Mouse (Mus musculus) liver, embryonic 14.5 days (tissue): ENCODE measurements around the gene Mc3r. TPM values are rescaled to one million over a fixed set of nuclear protein-coding genes. Genes with fewer than 3 reads are reported as not detected.
A peak's percentile ranks its signal among the peaks of the same experiment; 100 is the strongest.

Source experiments
- ATAC-seq: fragments of 200-750 bp; cut with Nextera tagmentation; 2 replicates; pipeline ENCODE4 v1.8.0; 2017; ENCODE audit warnings: moderate number of reproducible peaks, mild to moderate bottlenecking, moderate library complexity; ENCODE audit not compliant: insufficient read depth
- DNase-seq, 3 experiments: peaks; one replicate each; pipeline ENCODE4 v3.0.0-alpha.2; 2012 to 2013; ENCODE audit warnings: low read depth in 3 of 3, low spot score in 3 of 3
- H3K27ac ChIP-seq: fragments of 300-500 bp; sonication (generic); 2 replicates; pipeline ENCODE4 v1.5.1; 2014; ENCODE audit warnings: moderate library complexity, mild to moderate bottlenecking, control low read depth, inconsistent platforms
- H3K27me3 ChIP-seq: fragments of 300-500 bp; sonication (generic); 2 replicates; pipeline ENCODE4 v1.6.1; 2014; ENCODE audit warnings: mild to moderate bottlenecking, low read length, moderate library complexity; ENCODE audit not compliant: control insufficient read depth, insufficient read depth
- H3K36me3 ChIP-seq: fragments of 300-500 bp; sonication (generic); replicated peaks from 2 replicates; pipeline ENCODE4 v1.6.1; 2014; ENCODE audit warnings: low read depth; ENCODE audit not compliant: control insufficient read depth, insufficient read depth
- H3K4me1 ChIP-seq, 2 experiments: fragments of 200-500 bp in 1 of 2; fragments of 300-500 bp in 1 of 2; sonication (generic) in 1 of 2; replicated peaks; 2 replicates each; pipeline ENCODE4 v1.6.1; 2012 to 2014; ENCODE audit warnings: antibody characterized with exemption in 1 of 2, inconsistent platforms in 1 of 2, low read length in 1 of 2; ENCODE audit not compliant: control insufficient read depth in 2 of 2, insufficient read depth in 2 of 2
- H3K4me2 ChIP-seq: fragments of 300-500 bp; sonication (generic); 2 replicates; pipeline ENCODE4 v1.6.1; 2014; ENCODE audit warnings: low read depth, mild to moderate bottlenecking, control low read depth, moderate library complexity
- H3K4me3 ChIP-seq, 2 experiments: fragments of 200-500 bp in 1 of 2; fragments of 300-500 bp in 1 of 2; sonication (generic) in 1 of 2; 2 replicates each; pipeline ENCODE4 v1.5.1; 2012 to 2014; ENCODE audit warnings: low read depth in 2 of 2, low read length in 2 of 2, mild to moderate bottlenecking in 2 of 2, control low read depth in 1 of 2, inconsistent platforms in 1 of 2, moderate library complexity in 1 of 2; ENCODE audit not compliant: insufficient read depth in 1 of 2
- H3K9ac ChIP-seq: fragments of 300-500 bp; sonication (generic); replicated peaks from 2 replicates; pipeline ENCODE4 v1.6.1; 2014; ENCODE audit warnings: mild to moderate bottlenecking, control low read depth, moderate library complexity
- H3K9me3 ChIP-seq: fragments of 300-500 bp; sonication (generic); 2 replicates; pipeline ENCODE4 v1.6.1; 2016; ENCODE audit warnings: low read length, mixed read lengths; ENCODE audit not compliant: control insufficient read depth
- CTCF ChIP-seq: IDR thresholded peaks from 2 replicates; pipeline ENCODE4 v1.5.1; 2016; ENCODE audit warnings: antibody characterized with exemption, low read depth, control low read depth
- EP300 ChIP-seq: IDR thresholded peaks from 2 replicates; pipeline ENCODE4 v1.6.1; 2016; ENCODE audit warnings: antibody characterized with exemption, low read depth
- WGBS: fragments of 180-500 bp; shearing (Covaris S2); extraction: QIAGEN DNeasy Blood & Tissue Kit; methylation state at CpG from one replicate; pipeline ENCODE4 v1.1.7; 2014; ENCODE audit not compliant: insufficient replicate concordance; 5-methylcytosine and 5-hydroxymethylcytosine counted together
- polyA plus RNA-seq, 2 experiments: library from polyadenylated mRNA; depleted of rRNA in 1 of 2; stranded (reverse) in 1 of 2; unstranded in 1 of 2; fragments of >200 nt; fragmentation: Nextera tagmentation in 1 of 2; extraction: Ambion mirVana in 1 of 2; gene quantifications; 2 replicates each; pipeline versions ENCODE4 v1.2.1 to v1.2.3; 2012 to 2014

Gene Mc3r
- polyA plus RNA-seq, 2 experiments: not detected

GRCm38 (mm10) chr2:172261441-172261840, 13.1 kb downstream of the Mc3r start:
- Histone ChIP-seq H3K27me3 (no peaks in the 10 kb centered on the region), H3K27ac (peak overlapping the region; percentile 66), H3K4me1 (peaks cover 58 to 64% of the 10 kb centered on the region in 2 experiments), H3K36me3 (no peaks in the 10 kb centered on the region), H3K4me2 (peak overlapping the region; percentile 53), H3K9me3 (no peaks in the 10 kb centered on the region), H3K9ac (peak overlapping the region; percentile 40), H3K4me3 (peak overlapping the region; percentile 40 to 45)
- DNase-seq (peak in 2 of 3 experiments; percentile 19 to 27), ATAC-seq (peak; percentile 30; the same call in 1 of the 2 replicates)
- WGBS: 46% methylated on average over 4 of the region's 4 CpGs
- TF ChIP-seq EP300: no peak
- TF ChIP-seq CTCF: no peak

GRCm38 (mm10) chr2:172263216-172263615, 14.9 kb downstream of the Mc3r start:
- peak in 1 of 3 experiments; percentile 11 for DNase-seq
- Histone ChIP-seq H3K36me3 (no peaks in the 10 kb centered on the region), H3K4me1 (peaks cover 41 to 47% of the 10 kb centered on the region in 2 experiments), H3K27me3 (no peaks in the 10 kb centered on the region), H3K9me3 (no peaks in the 10 kb centered on the region), H3K27ac (no peak overlapping the region), H3K4me2 (no peak overlapping the region), H3K4me3 (no peak overlapping the region), H3K9ac (no peak overlapping the region)
- 62% methylated on average over 6 of the region's 6 CpGs for WGBS
- ATAC-seq: no peak
- TF ChIP-seq EP300 (no peak), CTCF (no peak)

- Histone ChIP-seq H3K4me1 (0 out of 4 replicates have a peak, but pooled peaks cover 0 to 2% of the 10 kb centered on the region in 2 experiments), H3K36me3 (no peaks in the 10 kb centered on the region), H3K27ac (no peak overlapping the region), H3K4me3 (no peak overlapping the region), H3K27me3 (no peaks in the 10 kb centered on the region), H3K4me2 (no peak overlapping the region), H3K9me3 (no peaks in the 10 kb centered on the region), H3K9ac (no peak overlapping the region)
- no peak for DNase-seq
- TF ChIP-seq EP300 (no peak), CTCF (no peak)
- 81% methylated on average over 11 of the region's 11 CpGs for WGBS
- no peak for ATAC-seq
Observed at GRCm38 (mm10) chr2:172269907-172270306, 21.6 kb downstream of the Mc3r start.

GRCm38 (mm10) chr2:172270485-172270944, 22.2 kb downstream of the Mc3r start:
- 47% methylated on average over 9 of the region's 9 CpGs for WGBS
- H3K9me3 ChIP-seq: no peaks in the 10 kb centered on the region

GRCm38 (mm10) chr2:172270974-172271697, 22.8 kb downstream of the Mc3r start:
- Histone ChIP-seq H3K27ac (no peak overlapping the region), H3K9ac (no peak overlapping the region), H3K27me3 (no peaks in the 10 kb centered on the region), H3K36me3 (no peaks in the 10 kb centered on the region), H3K4me2 (no peak overlapping the region), H3K4me1 (peaks cover 0 to 5% of the 10 kb centered on the region in 2 experiments; a peak in 1 of 4 replicates), H3K4me3 (no peak overlapping the region), H3K9me3 (no peaks in the 10 kb centered on the region)
- ATAC-seq: no peak
- 64% methylated on average over 12 of the region's 12 CpGs for WGBS
- TF ChIP-seq EP300 (no peak), CTCF (no peak)
- no peak for DNase-seq

More at GRCm38 (mm10) chr2:172270485-172270944, 22.2 kb downstream of the Mc3r start:
- Histone ChIP-seq H3K9ac (no peak overlapping the region), H3K27me3 (no peaks in the 10 kb centered on the region), H3K4me2 (no peak overlapping the region), H3K4me1 (0 out of 4 replicates have a peak, but pooled peaks cover 0 to 2% of the 10 kb centered on the region in 2 experiments), H3K4me3 (no peak overlapping the region), H3K27ac (no peak overlapping the region), H3K36me3 (no peaks in the 10 kb centered on the region)
- no peak for TF ChIP-seq EP300
- no peak for TF ChIP-seq CTCF
- no peak for ATAC-seq
- DNase-seq: no peak
